Mouse (Mus musculus) ZHBTc4 (cell line): Measurements from ENCODE around the gene Fibcd1.

Experiments
- DNase-seq: peaks from one replicate; pipeline ENCODE4 v3.0.0-alpha.2; 2011; ENCODE audit warnings: low read depth, low spot score

Fibcd1 gene

DNA sequence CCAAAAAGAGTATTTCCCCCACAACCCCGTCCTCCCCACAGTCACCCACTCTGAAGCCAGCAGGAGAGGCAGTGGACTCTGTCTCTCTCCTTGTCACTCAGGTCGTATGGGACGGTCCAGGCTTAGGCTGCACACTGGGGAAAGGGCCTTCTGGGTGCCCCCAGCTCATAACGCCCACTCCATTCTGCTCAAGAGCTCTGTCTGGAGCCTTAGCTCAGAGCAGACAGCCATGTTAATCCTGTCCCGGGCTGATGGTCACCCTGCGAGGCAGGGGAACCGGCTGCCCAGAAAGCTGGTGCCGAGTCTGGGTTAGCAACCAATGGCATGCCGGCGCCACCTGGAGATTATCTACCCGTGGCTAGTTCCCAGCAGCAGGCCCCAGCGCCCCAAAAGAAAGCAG, 12.7 kb upstream of the Fibcd1 start:
- DNase-seq = no peak

- DNase-seq = no peak
Measured at GRCm38 (mm10) chr2:31857180-31857579, 11.4 kb upstream of the Fibcd1 start.

DNA sequence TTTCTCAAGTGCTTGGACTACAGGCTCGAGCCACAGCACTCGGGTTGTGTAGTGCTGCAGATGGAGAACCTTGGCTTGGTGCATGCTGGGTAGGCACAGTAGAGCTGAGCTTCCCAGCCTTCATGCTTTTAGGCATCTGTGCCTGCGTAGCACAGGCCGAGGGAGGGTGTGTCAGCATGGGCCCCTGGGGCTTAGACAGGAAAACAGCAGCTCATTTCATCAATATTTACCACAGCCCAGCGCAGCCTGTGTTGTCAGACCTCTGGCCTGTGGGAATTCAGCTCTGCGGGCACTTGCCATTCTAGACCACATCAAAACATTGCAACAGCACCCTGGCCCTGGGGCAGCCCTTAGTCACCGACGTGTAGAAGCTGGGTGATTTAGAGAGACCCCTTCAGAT, 10.2 kb upstream of the Fibcd1 start:
- no peak for DNase-seq

GRCm38 (mm10) chr2:31850141-31850540, 4.3 kb upstream of the Fibcd1 start:
- no peak for DNase-seq

- DNase-seq = peak; percentile 66
Measured at GRCm38 (mm10) chr2:31847908-31848307, 2.1 kb upstream of the Fibcd1 start.

GRCm38 (mm10) chr2:31846692-31847660, 1.2 kb upstream of the Fibcd1 start:
- DNase-seq = no peak

DNA sequence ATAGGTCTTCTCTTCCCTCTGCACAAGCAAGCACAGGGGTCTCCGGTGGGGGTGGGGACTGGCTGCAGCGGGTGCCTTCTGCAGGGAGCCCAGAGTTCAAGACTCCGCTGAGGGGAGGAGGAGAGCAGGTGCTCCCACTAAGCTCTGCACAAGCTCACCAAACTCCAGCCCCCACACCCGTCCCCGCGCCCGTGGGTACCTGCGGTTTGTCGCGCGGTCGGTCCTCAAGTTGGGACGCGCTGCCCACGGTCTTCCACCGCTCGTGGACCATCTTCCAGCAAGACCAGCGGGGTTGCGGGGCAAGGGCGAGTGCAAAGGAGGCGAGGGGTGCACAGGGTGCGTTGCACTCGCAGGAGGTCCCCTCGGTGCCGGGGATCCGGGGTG, 301 bp downstream of the Fibcd1 start:
- DNase-seq = peak; percentile 25

- peak; percentile 29 for DNase-seq
Measured at GRCm38 (mm10) chr2:31844729-31845136, 1.1 kb downstream of the Fibcd1 start.

DNA sequence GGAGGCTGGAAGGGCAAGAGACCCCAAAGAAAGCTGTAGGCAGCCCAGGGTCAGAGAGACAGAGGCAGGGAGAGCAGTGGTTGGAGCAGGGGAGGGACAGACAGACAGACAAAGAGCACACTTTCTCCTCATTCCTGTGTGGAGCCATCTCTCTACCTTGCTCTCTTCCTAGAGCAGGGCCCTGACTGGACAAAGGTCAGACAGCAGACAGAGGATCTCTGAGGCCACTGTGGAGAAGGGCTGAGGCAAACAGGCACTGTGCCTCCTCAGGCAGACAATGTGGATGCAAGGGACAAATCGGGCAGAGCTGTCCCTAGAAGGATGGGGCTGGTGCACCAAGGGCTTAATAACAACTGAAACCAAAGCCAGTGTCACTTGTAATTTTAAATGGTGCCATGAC, 6.9 kb downstream of the Fibcd1 start:
- DNase-seq = no peak

GRCm38 (mm10) chr2:31836985-31837384, 8.8 kb downstream of the Fibcd1 start:
- DNase-seq = no peak

DNA sequence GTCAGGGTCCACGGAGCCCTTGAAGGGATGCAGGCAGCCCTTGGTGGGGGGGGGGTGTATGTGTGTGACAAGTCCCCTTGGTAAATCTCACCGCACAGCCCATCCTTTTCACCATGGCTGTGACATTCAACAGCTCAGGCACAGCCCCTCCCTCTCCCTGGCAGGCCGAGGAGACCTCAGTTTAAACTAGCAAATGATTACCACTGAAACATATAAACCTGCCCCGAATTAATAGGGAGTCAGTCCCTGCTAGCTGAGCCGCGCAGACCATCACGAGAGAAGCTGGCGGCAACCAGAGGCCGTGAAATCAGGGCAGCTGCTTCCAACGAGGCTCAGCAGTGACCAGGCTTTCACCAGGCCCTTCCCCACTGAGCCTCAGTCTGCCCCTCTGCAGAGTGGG, 9.7 kb downstream of the Fibcd1 start:
- DNase-seq = no peak

DNA sequence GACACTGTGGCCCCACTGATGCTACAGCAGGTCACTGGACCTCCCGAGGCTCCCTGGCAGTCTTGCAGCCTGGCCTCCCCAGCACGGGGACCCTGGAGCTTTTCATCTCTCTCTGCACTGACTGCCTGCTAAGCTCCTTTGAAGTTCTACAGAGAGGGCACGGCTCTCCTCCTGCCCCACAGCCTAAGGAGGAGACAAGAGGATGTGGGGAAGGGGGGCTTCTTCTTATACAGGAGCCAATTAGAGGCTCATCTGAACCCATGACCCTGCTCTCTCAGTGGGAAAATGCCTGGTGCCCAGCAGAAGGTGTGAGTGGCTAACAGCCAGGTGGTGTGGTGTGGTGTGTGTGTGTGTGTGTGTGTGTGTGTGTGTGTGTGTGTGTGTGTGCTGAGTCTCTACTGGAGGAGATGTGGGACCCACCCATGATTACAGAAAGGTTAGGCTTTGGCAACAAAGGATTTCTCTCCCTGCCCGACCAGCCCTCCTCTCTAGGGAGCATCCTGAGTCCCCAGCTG, 17.4 kb downstream of the Fibcd1 start:
- DNase-seq = no peak

GRCm38 (mm10) chr2:31827877-31828276, 17.9 kb downstream of the Fibcd1 start:
- DNase-seq = no peak

DNA sequence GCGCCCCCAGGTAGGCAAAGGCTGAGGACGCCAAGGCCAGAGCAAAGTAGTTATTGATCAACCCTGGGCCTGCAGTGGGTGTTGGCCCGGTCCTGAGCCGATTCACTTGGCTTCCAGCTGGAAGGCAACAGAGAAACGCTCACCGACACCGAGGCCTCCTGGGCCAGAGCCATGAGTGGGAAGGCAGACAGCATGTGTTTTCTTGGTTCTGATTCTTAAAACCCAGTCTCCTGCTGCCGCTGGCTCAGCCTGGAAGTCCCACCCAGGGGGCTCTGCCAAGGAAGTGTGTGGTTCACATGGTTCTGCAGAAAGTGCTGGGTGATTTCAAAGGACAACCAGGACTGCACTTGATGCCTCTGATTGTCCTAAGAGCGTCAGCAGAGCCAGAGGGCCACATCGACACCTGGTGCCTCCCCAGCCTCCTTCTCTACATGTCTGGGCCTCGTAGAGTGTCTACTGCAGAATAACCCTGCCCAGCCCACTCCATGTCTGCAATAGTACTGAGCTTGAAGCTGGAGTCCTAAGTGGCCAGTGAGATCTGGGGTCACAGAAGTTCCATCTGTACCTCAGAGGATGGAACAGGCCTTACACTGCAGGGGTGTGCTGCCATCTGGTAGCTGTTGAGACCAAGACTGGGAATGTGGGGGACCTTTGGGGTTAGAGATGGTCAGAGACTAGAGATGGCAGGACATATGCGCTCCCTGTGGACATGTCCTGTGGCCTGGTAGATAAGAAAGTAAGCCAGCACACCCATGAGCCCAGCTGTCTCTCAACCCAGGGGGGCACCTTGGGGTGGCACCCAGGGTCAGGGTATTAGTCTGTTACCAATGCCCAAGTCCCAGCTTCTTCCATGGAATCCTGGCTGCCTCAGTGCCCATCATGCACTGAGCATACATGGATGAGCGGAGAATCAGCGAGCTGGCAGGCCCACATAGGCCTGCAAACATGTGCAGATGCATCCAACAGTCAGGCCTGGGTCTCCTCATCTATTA, 19.4 kb downstream of the Fibcd1 start:
- no peak for DNase-seq

GRCm38 (mm10) chr2:31825469-31825911, 20.3 kb downstream of the Fibcd1 start:
- peak; percentile 44 for DNase-seq

DNA sequence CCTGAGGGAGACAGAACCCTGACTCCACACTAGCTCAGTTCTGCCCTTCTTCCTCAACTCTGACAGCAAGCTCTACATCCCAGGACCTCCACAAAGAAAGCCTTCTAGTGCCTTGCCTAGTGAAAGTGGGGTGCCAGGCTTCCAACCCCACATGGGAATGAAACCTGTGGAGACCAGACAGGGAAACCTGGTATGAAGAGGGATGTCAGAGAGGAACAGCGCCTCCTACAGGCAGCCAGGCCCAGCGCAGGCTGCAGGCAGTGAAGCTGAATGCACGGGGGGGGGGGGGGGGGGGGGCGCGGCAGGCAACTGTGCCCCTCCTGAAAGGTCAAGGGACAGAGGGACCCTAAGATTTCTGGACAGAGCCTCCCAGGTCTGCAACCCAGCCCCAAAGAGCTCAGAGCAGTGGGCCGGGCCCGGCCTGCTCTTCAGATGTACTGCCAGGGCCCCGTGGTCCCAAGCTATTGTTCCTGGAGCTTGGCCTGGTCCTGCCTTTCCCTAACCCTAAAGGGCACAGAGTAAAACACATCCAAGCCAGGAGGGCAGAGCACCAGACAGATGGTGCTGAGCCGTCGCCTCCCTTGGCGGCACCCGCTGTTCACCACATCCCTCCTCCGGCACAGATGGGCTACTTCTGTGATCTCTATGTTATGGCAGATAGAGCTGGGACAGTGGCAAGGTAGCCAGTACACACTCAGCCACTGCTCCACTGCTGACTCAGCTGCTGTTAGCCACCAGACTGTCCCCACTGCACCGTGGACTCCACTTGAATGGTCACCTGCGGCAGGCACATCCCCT, 21.7 kb downstream of the Fibcd1 start:
- peak; percentile 53 for DNase-seq

DNA sequence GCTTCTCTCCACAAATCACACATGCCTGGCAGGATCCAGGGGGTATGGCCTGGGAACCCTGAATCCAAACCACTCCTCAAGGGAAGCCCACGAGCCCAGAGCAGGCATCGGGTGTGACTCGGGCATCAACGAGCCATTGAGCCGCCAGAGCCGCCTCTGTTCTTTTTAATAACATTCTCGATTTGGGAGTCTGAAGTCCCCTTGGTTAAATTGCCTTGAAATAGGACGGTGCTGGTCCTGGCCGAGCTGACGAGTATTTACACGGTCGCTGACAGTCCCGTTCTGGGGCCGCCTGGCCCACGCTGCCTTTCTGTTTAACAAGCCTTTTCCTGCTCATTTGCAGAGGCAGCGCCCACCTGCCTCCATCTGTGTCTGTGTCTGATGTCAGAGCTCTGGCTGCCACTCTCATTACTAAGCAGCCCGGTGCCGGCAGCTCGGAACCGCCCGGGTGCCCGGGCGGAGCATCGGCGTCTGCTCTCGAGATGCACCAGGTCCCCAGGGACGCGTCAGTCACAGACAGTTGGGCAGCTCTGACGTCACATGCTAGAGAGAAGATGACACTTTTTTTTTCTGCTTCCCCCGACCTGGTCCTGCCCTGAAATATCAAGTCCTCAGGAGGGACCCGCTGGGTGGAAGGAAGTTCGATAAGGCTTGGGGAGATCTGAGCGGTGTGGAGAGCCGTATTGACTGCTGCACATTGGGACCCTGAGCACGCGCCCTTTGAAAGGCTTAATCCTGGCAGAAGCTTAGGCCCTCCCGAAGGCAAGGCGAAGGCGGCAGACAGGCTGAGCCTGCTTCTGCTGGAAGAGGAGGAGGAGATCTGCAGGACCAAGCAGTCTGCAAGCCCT, 23.1 kb downstream of the Fibcd1 start:
- DNase-seq = peak; percentile 47

- DNase-seq = peak; percentile 85
Measured at GRCm38 (mm10) chr2:31815367-31815766, 30.4 kb downstream of the Fibcd1 start.

DNA sequence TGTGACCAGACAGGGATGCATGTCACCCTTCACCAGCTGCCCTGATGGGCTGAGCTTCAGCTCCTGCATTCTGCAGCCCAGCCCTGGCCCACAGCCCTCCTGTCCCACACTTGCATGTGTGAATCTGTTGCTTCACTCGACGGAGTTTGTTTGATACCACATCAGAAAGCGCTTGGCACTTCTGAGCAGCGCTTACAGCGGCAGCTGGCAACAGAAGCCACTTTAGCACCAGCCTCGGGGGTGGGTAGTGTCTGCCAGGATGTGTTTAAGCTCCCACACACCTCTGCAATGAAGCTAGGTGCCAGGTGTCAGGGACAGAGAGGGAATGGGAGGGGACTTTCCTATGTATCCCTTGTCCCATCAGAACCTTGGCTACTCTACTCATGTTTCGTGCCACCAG, 31.1 kb downstream of the Fibcd1 start:
- no peak for DNase-seq

DNA sequence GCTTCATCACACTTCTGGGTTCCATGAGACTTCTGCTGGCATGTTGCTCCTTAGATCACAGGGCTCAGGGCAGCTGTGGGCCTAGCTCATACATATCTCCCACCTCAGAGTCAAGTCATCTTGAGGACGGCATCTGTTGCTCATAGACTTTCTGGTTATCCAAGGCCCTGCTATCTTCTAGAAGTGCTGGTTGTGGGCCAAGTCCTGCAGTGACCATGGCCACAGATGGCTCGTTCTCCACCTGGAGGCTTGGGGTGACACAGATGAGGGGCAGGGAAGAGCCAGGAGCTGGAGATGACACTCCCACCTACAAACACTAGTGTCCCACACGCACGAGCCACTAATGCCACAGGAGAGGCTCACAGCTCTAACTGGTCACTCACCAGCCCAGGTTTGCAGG, 32.2 kb downstream of the Fibcd1 start:
- DNase-seq = no peak
